Mouse (Mus musculus): ENCODE results near the gene Col12a1.
"Not testable (repeated sequence)": the region's sequence is repeated elsewhere in the genome, so short reads cannot be mapped to it uniquely, and the experiment has no call there.

The Col12a1 gene

DNA sequence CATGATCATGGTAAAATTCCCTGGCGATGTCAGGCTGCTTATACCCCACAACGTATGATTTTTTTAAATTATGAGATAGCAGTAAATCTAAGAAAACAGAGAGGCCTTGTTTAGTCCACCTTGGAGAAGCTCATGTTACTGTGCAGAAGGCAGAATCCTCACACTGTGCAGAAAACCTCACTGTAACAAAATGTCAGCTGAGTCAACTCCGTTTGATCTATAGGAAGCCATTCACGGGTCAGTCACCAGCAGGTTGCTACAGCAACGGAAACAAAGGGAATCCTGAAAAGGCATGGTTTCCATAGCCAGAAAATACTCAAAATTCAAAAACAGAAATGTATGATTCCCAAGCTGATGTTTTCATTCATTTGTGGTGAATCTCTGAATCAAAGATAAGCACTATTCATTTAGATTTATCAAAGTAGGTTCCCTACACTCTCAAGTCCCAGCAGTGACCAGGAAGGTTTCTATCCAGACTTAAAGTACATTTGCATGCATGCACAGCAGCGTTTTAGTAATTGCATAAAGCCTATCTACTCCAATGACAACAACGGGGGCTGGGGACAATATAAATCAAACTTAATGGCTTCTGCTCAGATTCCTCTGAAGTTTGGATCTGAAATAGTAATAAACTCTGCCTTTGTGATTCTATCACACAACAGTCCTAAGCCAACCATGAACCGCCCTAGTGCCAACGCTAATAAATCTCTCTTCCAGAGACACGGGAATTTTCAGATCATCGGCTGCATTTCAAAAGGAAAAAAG, 28.7 kb downstream of the Col12a1 start:
- no peak for DNase-seq (ENCODE audit: low read depth, low spot score)

GRCm38 (mm10) chr9:79689342-79689741, 29.3 kb downstream of the Col12a1 start:
- no peak for DNase-seq (ENCODE audit: low read depth, low spot score)

- no peak for DNase-seq (ENCODE audit: low read depth, low spot score)
These were observed 31.4 kb downstream of the Col12a1 start for GRCm38 (mm10) chr9:79687227-79687626.

DNA sequence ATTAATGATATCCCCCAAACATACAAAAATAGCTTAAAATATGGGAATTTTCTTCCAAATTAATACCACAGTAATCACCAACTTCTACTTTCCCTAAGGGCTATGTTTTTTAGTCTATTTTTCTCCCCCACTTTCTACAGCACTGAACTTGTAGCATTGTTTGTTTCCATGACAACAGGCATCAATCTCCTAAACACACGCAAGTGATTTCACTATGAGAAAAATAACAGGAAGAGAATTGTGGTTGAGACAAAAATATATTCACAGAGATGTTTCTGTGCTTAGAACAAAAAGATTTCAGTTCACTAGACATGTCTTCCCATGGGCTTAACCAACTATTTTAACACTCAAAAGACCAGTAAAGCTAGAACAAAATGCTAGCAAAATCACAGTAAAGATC, 32.6 kb downstream of the Col12a1 start:
- DNase-seq (ENCODE audit: low read depth, low spot score), result no peak

GRCm38 (mm10) chr9:79680453-79681240, 38.0 kb downstream of the Col12a1 start:
- DNase-seq (ENCODE audit: low read depth, low spot score), result no peak

- not testable (repeated sequence) for DNase-seq (ENCODE audit: low read depth, low spot score)
These were observed 49.8 kb downstream of the Col12a1 start for GRCm38 (mm10) chr9:79668806-79669205.

- DNase-seq (ENCODE audit: low read depth, low spot score), result no peak
These were observed 65.1 kb downstream of the Col12a1 start for GRCm38 (mm10) chr9:79653327-79654150.

- DNase-seq (ENCODE audit: low read depth, low spot score), result no peak
These were observed 70.0 kb downstream of the Col12a1 start for GRCm38 (mm10) chr9:79648587-79648986.

- DNase-seq (ENCODE audit: low read depth, low spot score), result no peak
These were observed 72.9 kb downstream of the Col12a1 start for GRCm38 (mm10) chr9:79645757-79646156.

DNA sequence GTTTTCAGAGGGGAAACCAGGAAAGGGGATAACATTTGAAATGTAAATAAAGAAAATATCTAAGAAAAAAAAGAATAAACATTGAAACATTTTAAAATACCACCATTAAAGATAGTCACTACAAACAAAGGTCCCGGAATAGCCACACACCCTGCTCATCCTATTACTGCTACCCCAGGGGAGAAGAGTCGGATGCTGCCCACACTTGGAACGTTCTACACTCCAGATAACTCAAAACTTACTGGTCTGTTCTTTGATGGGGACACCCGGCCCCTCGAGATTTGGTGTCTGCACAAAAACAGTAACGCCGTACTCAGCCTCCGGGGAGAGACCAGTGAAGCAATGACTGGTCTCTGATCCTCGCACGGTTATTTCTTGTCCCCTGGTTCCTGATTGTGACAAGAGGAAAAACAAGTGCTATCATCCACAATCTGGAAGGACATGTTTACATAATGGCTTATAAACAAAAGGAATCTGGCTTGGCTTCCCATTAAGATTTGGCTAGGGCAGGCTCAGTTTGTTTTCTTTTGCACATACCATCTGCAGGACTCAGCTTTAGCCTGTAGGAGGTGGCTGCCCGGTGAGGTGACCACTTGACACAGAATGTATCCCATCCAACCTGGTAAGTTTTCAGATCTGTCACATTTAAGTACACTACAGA, 79.1 kb downstream of the Col12a1 start:
- DNase-seq (ENCODE audit: low read depth, low spot score), result no peak

GRCm38 (mm10) chr9:79637879-79638278, 80.8 kb downstream of the Col12a1 start:
- no peak for DNase-seq (ENCODE audit: low read depth, low spot score)

- DNase-seq (ENCODE audit: low read depth, low spot score), result no peak
These were observed 84.6 kb downstream of the Col12a1 start for GRCm38 (mm10) chr9:79634076-79634475.

GRCm38 (mm10) chr9:79631186-79631585, 87.4 kb downstream of the Col12a1 start:
- no peak for DNase-seq (ENCODE audit: low read depth, low spot score)

- DNase-seq (ENCODE audit: low read depth, low spot score), result no peak
These were observed 99.6 kb downstream of the Col12a1 start for GRCm38 (mm10) chr9:79618839-79619597.

- peak; percentile 66 for DNase-seq (ENCODE audit: low read depth, low spot score)
These were observed 101.3 kb downstream of the Col12a1 start for GRCm38 (mm10) chr9:79617336-79617735.

- DNase-seq (ENCODE audit: low read depth, low spot score), result no peak
These were observed 102.6 kb downstream of the Col12a1 start for GRCm38 (mm10) chr9:79616040-79616439.

DNA sequence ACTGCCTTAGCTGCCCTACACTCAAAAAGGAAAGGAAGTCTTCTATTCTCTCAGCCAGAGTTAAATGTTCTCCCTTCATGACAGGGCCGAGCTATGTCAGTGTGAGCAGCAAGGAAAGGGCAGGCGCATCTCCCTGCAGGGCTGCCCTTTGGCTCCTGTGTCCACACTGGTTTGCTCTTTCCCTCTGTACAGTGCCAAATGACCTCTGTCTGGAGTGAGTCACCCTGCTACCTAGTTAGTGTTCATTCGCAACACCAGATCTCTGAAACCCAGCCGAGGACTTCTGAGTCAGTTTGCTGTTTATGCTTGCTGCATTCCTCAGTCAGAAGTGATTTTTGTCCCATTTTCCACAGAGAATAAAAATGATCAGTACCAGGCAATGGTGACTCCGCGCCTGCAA, 108.3 kb downstream of the Col12a1 start:
- DNase-seq (ENCODE audit: low read depth, low spot score), result no peak

DNA sequence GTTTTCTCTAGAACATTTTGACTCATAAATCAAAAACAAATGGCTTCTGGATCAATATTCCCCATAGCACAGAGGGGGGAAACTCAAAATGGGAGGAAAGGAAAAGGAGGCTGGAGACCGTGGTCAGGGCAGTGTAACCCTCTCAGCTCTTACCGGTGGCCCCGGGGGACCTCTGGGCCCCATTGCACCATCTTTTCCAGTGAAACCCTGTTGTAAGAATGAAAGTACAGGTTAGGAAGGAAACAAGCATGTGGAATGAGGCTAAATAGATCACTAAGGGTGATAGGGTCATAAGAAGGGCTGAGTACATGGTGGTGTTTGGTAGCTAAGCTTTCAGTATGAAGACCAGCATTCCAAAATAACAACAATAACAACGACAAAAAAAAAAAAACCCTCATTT, 109.0 kb downstream of the Col12a1 start:
- no peak for DNase-seq (ENCODE audit: low read depth, low spot score)

DNA sequence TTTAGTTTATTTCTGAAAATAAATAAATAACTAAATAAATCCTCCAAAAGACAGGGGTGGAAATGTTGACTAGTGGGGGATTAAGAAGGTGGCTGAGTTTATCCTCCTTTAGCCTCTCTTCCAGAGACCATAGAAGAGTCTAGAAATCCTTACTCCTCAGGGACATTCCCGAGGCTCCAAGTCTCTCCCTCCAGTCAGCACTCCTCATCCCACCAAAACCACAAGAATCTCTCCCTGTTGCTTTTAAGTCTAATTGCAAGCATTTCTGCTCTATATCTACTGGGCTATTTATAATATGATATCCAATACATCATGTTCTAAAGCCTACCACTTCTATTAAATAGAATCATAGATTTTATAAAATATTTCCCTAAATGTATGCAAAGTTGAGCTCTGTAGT, 109.8 kb downstream of the Col12a1 start:
- DNase-seq (ENCODE audit: low read depth, low spot score), result no peak

GRCm38 (mm10) chr9:79608062-79608531, 110.5 kb downstream of the Col12a1 start:
- no peak for DNase-seq (ENCODE audit: low read depth, low spot score)

DNA sequence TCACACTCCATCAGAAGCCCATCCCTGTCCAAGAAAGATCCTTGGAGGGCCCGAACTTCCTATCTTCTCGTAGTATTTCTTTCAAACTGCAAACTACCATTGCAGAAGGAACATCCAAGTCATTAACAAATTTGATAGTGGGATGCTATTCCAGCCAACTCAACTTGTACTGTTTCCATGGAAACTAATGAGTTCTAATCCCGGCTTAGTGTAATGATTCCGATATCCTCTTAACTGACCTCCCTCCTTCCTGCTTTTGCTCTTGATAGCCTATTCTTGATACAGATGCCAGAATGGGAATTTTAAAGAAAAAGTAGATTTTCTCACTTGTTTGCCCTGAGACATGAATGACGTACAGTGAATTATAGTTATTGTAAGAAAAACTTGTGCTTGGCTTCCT, 112.5 kb downstream of the Col12a1 start:
- no peak for DNase-seq (ENCODE audit: low read depth, low spot score)
